In the genomic region with DNA sequence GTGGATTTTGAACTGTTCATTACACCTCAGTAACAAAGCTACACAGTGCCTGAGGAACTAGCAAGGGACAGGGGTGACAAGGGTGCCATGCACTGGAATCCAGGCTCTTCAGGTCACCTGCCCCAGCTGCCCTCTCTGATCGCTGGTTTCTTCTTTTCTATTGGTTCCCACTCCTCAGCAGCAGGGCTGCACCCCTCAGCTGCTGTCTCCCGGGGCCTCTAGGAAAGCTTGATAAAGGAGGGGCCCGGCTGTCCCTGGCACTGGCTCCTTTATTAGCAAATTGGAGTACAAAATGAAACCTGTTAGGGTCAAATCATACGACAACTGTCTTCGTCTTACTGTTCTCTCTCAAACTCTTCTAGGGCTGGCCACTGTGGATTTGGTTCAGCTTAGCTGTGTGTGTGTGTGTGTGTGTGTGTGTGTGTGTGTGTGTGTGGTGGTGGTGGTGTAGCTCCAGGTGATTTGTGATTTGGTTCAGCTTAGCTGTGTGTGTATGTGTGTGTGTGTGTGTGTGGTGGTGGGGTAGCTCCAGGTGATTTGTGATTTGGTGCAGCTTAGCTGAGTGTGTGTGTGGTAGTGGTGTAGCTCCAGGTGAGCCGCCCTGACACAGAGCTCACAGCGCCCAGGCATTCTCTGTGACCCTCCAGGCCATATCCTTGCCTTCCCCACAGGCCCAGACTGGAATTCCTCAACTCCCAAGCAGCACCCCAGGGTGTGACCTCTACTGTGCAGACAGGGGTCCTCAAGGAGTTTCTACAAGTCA, we compare ENCODE assay signal across 15 mouse cellular contexts.
DNase-seq lines count a peak whose midpoint lies in the region; ATAC-seq lines count a peak whose summit lies in the region.
"Had no signal": no experiment of that assay in that cellular context is flagged by ENCODE, and none has a peak within 500 bp of the region (broad histone marks: within the 10 kb centered on the region; RNA-seq: fewer than 3 reads in every experiment).

No protein-coding gene starts in this region.

- H3K4me3 ChIP-seq in forebrain, embryonic 10.5 days, result no peak overlapping the region
- no peak overlapping the region for H3K4me3 ChIP-seq in forebrain, embryonic 15.5 days
- H3K4me3 ChIP-seq in neural tube, embryonic 13.5 days, result no peak overlapping the region
- H3K4me3 ChIP-seq in neural tube, embryonic 15.5 days (replicated peaks), result no peak overlapping the region
- no peak overlapping the region for H3K4me3 ChIP-seq in liver, embryonic 12.5 days
- H3K4me3 ChIP-seq in midbrain, embryonic 16.5 days (ENCODE audit: low read depth, low read length), result no peak overlapping the region
- H3K4me3 ChIP-seq: lung, embryonic 15.5 days had no signal

- H3K27me3 ChIP-seq in forebrain, embryonic 10.5 days (ENCODE audit: poor library complexity, severe bottlenecking), result no peaks in the 10 kb centered on the region
- H3K27me3 ChIP-seq in forebrain, embryonic 15.5 days, result no peaks in the 10 kb centered on the region
- no peaks in the 10 kb centered on the region for H3K27me3 ChIP-seq in neural tube, embryonic 13.5 days
- H3K27me3 ChIP-seq in neural tube, embryonic 15.5 days (replicated peaks), result no peaks in the 10 kb centered on the region
- no peaks in the 10 kb centered on the region for H3K27me3 ChIP-seq in liver, embryonic 12.5 days (replicated peaks)
- H3K27me3 ChIP-seq in midbrain, embryonic 16.5 days (ENCODE audit: control insufficient read depth, insufficient read depth, low read depth, low read length), result no peaks in the 10 kb centered on the region
- H3K27me3 ChIP-seq: lung, embryonic 15.5 days had no signal

- ATAC-seq in forebrain, embryonic 15.5 days (replicated peaks), result no peak
- ATAC-seq in neural tube, embryonic 13.5 days (ENCODE audit: low read depth), result no peak
- no peak for ATAC-seq in neural tube, embryonic 15.5 days (ENCODE audit: low FRiP score)
- peak; percentile 64 for ATAC-seq in liver, embryonic 12.5 days
- ATAC-seq in midbrain, embryonic 16.5 days, result peak; percentile 34; the same call in 1 of the 2 replicates

- peaks cover 49% of the 10 kb centered on the region for H3K4me1 ChIP-seq in forebrain, embryonic 10.5 days
- H3K4me1 ChIP-seq in forebrain, embryonic 15.5 days, result peaks cover 20% of the 10 kb centered on the region
- H3K4me1 ChIP-seq in neural tube, embryonic 13.5 days (replicated peaks), result peaks cover 29% of the 10 kb centered on the region
- peaks cover 27% of the 10 kb centered on the region for H3K4me1 ChIP-seq in neural tube, embryonic 15.5 days
- peaks cover 61% of the 10 kb centered on the region for H3K4me1 ChIP-seq in liver, embryonic 12.5 days
- H3K4me1 ChIP-seq in midbrain, embryonic 16.5 days (ENCODE audit: control insufficient read depth, insufficient read depth, low read length), result peaks cover 22% of the 10 kb centered on the region
- H3K4me1 ChIP-seq: lung, embryonic 15.5 days had no signal

- H3K4me2 ChIP-seq in forebrain, embryonic 15.5 days (replicated peaks), result no peak overlapping the region
- no peak overlapping the region for H3K4me2 ChIP-seq in neural tube, embryonic 13.5 days
- no peak overlapping the region for H3K4me2 ChIP-seq in neural tube, embryonic 15.5 days
- H3K4me2 ChIP-seq in liver, embryonic 12.5 days, result peak overlapping the region; percentile 55
- no peak overlapping the region for H3K4me2 ChIP-seq in midbrain, embryonic 16.5 days (ENCODE audit: low read length)
- H3K4me2 ChIP-seq: lung, embryonic 15.5 days had no signal

- H3K9ac ChIP-seq in forebrain, embryonic 15.5 days (replicated peaks), result no peak overlapping the region
- no peak overlapping the region for H3K9ac ChIP-seq in neural tube, embryonic 13.5 days
- no peak overlapping the region for H3K9ac ChIP-seq in neural tube, embryonic 15.5 days (replicated peaks)
- H3K9ac ChIP-seq in liver, embryonic 12.5 days, result peak overlapping the region; percentile 44
- H3K9ac ChIP-seq in midbrain, embryonic 16.5 days (ENCODE audit: low read depth, low read length), result no peak overlapping the region
- H3K9ac ChIP-seq: lung, embryonic 15.5 days had no signal

- no peaks in the 10 kb centered on the region for H3K36me3 ChIP-seq in forebrain, embryonic 10.5 days (replicated peaks)
- no peaks in the 10 kb centered on the region for H3K36me3 ChIP-seq in forebrain, embryonic 15.5 days
- no peaks in the 10 kb centered on the region for H3K36me3 ChIP-seq in neural tube, embryonic 13.5 days
- no peaks in the 10 kb centered on the region for H3K36me3 ChIP-seq in neural tube, embryonic 15.5 days
- no peaks in the 10 kb centered on the region for H3K36me3 ChIP-seq in liver, embryonic 12.5 days
- no peaks in the 10 kb centered on the region for H3K36me3 ChIP-seq in midbrain, embryonic 16.5 days (ENCODE audit: control insufficient read depth, insufficient read depth, low read length)
- H3K36me3 ChIP-seq: lung, embryonic 15.5 days had no signal

- WGBS in forebrain, embryonic 10.5 days, result 77% methylated on average over 7 of the region's 7 CpGs
- 61% methylated on average over 7 of the region's 7 CpGs for WGBS in forebrain, embryonic 15.5 days
- WGBS in neural tube, embryonic 13.5 days, result 63% methylated on average over 7 of the region's 7 CpGs
- 64% methylated on average over 7 of the region's 7 CpGs for WGBS in neural tube, embryonic 15.5 days
- WGBS in liver, embryonic 12.5 days (ENCODE audit: insufficient replicate concordance), result 50% methylated on average over 7 of the region's 7 CpGs
- WGBS in midbrain, embryonic 16.5 days, result 61% methylated on average over 7 of the region's 7 CpGs

- DNase-seq in forebrain, embryonic 10.5 days (ENCODE audit: extremely low spot score, low spot score), result no peak
- no peak for DNase-seq in gastrocnemius, postnatal 10 days
- DNase-seq in frontal cortex, postnatal 36 days (ENCODE audit: low spot score in 2 of 2), result no peak
- DNase-seq: cerebellum, postnatal 14 days; heart, postnatal 14 days; kidney, adult 11 months; kidney, postnatal 14 days; right cerebral cortex, postnatal 14 days; thymus, postnatal 4 days had no signal

- peak overlapping the region; percentile 8; the same call in 1 of the 2 replicates for H3K27ac ChIP-seq in forebrain, embryonic 10.5 days
- H3K27ac ChIP-seq in forebrain, embryonic 15.5 days (replicated peaks), result no peak overlapping the region
- H3K27ac ChIP-seq in neural tube, embryonic 13.5 days (replicated peaks), result peak overlapping the region; percentile 34; the same call in 1 of the 2 replicates
- H3K27ac ChIP-seq in neural tube, embryonic 15.5 days (replicated peaks), result no peak overlapping the region; the same call in 1 of the 2 replicates
- peak overlapping the region; percentile 78 for H3K27ac ChIP-seq in liver, embryonic 12.5 days
- 0 out of 2 replicates have a peak overlapping the region, but pooled peaks have one; percentile 43 for H3K27ac ChIP-seq in midbrain, embryonic 16.5 days (ENCODE audit: low read length)
- H3K27ac ChIP-seq: lung, embryonic 15.5 days had no signal

- peaks cover 9% of the 10 kb centered on the region for H3K9me3 ChIP-seq in forebrain, embryonic 10.5 days
- no peaks in the 10 kb centered on the region for H3K9me3 ChIP-seq in forebrain, embryonic 15.5 days
- H3K9me3 ChIP-seq in neural tube, embryonic 13.5 days, result no peaks in the 10 kb centered on the region; the same call in 1 of the 2 replicates
- H3K9me3 ChIP-seq in neural tube, embryonic 15.5 days (replicated peaks), result no peaks in the 10 kb centered on the region
- H3K9me3 ChIP-seq in liver, embryonic 12.5 days (replicated peaks), result peaks cover 11% of the 10 kb centered on the region
- no peaks in the 10 kb centered on the region for H3K9me3 ChIP-seq in midbrain, embryonic 16.5 days (replicated peaks; ENCODE audit: control insufficient read depth, low read length, poor library complexity, severe bottlenecking)
- H3K9me3 ChIP-seq: lung, embryonic 15.5 days had no signal

Comparison
In these comparisons a context has a peak if more than half of its experiments do, and no peak if none do; other contexts are left out.
1. H3K27ac ChIP-seq: peak in forebrain, embryonic 10.5 days (single experiment), neural tube, embryonic 13.5 days (single experiment), liver, embryonic 12.5 days (single experiment) and midbrain, embryonic 16.5 days (single experiment); none in forebrain, embryonic 15.5 days (single experiment) and neural tube, embryonic 15.5 days (single experiment).
2. ATAC-seq: peak in liver, embryonic 12.5 days (single experiment) and midbrain, embryonic 16.5 days (single experiment); none in forebrain, embryonic 15.5 days (single experiment), neural tube, embryonic 13.5 days (single experiment) and neural tube, embryonic 15.5 days (single experiment).